Mouse (Mus musculus) liver, adult 2 months (tissue): ENCODE measurements at regions not wholly inside any gene's neighbourhood (a gene's known extent, or its start where the extent isn't known, plus 50 kb on each side); places are given as distances from the start of the nearest gene placed in this dataset.

Experiments
- CTCF ChIP-seq: fragments of 200-500 bp; IDR thresholded peaks from 2 replicates; pipeline ENCODE4 v1.5.1; 2011; ENCODE audit warnings: low read depth, low read length, control low read depth
- POLR2A ChIP-seq: fragments of 200-500 bp; IDR thresholded peaks from 2 replicates; pipeline ENCODE4 v1.6.1; 2011; ENCODE audit warnings: low read length, control low read depth; ENCODE audit not compliant: insufficient read depth; ENCODE audit errors: extremely low read depth

DNA sequence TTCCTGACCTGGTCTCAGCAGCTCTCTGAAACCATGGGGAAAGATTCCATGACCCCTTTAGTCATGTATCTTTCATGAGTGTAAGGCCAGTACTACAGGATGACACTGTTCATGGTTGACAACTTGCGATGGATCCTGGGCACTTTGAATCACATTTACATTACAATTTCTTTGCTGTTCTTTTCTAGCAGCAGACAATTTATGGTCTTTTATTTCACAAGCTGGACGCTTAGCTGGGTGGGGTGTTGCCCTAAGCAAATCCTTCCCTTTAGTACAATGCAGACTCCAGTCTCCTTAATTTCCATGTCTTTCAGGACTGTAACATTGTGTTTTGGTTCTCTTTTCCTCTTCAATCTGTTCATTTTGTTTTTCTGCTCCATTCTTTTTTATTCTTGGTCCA lies 89.0 kb upstream of the Slc7a14 start:
- TF ChIP-seq POLR2A, result no peak
- no peak for TF ChIP-seq CTCF
